Mouse (Mus musculus) thymus, postnatal 10 days (tissue): ENCODE measurements around the gene Olfr384.
"Not testable (repeated sequence)": the region's sequence is repeated elsewhere in the genome, so short reads cannot be mapped to it uniquely, and the experiment has no call there.

Source experiments
- DNase-seq, 2 experiments: peaks; one replicate each; pipeline ENCODE4 v3.0.0; 2021; ENCODE audit warnings: low spot score in 2 of 2

Olfr384 gene

DNA sequence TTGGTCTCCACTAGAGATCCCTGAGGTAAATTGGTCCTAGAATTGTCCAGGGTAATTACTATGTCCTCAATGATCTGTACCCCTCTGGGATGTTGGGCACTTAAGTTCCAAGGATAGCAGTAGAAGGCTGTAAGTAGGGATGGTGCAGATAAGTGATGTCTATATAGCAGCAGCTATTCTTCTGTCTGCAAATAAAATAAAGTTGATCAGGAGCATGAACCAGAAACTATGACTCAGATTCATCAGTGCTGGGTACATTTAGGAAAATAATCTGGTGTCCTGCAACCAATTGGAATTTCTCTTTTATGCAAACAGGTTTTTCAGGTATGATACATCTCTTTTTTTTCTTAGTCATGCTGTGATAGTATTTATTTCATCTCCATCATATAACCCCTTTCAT is at the start of gene Olfr384:
Gene Olfr384 (plus strand): TSS at position 301 of the 400 bp plus-strand sequence.
- DNase-seq: no peak

DNA sequence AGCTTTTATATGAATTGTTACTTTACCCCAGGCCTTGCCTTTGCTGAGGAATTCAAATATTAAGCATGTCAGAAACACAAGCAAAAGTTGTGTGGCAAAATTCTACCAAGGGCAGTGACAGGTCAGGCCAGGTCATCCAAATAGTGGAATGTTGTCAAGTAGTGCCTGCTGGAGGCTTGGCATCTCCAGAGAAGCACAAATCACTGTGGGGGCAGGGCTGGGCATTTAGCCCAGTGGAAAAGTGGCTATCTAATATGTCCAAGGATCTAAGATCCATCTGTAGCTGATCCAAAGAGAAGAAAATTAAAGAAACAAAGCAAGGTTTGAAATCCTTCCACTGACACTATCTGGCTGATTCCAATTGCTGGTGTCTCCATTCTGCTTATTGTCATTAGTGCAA is 18.5 kb upstream of the Olfr384 start:
- no peak for DNase-seq

DNA sequence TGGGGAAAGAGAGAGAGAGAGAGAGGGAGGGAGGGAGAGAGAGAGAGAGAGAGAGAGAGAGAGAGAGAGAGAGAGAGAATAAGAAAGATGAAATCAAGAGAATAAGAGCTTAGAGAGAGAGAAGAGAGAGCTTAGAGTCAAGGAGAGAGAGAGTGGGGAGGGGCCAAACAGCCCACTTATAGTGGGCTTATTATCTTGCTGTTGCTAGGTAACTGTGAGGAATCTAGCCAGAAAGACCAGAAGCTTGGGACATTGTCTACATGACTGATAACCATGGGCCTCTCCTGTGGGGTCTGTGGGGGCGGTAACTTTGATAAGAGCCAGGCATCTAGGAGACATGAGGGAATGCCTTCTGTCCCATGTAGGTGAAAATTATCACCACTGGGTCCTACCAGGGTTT is 15.2 kb upstream of the Olfr384 start:
- DNase-seq: not testable (repeated sequence)

DNA sequence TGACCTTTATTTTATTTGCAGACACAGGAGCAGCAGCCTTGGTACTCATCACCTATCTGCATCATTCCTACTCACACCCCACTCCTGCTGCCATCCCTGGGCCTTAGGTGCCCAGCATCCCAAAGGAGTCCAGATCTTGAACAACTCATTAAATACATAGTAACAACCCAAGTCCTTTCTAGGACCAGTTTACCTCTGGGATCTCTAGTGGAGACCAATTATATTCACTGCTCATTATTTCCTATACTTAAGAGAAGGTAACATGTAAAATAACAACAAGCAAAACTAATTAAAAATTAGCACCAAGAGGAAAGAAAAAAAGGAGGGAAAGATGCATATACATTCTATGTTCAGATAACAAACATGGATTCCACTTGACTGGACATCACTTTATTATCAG is 5.5 kb upstream of the Olfr384 start, which contains the start of gene Olfr385:
Gene Olfr385 (minus strand): TSS at position 101 of the 400 bp plus-strand sequence.
- DNase-seq: no peak
